Mouse (Mus musculus) limb, embryonic 11.5 days (tissue): ENCODE data around the gene Tbx20. TPM values are rescaled to one million over a fixed set of nuclear protein-coding genes. Genes with fewer than 3 reads are reported as not detected.

Source experiments
- ATAC-seq: fragments of 200-750 bp; cut with Nextera tagmentation; 2 replicates; pipeline ENCODE4 v1.8.0; 2017; ENCODE audit warnings: low read depth; ENCODE audit not compliant: insufficient number of reproducible peaks, low FRiP score, low TSS enrichment
- DNase-seq: peaks from one replicate; pipeline ENCODE4 v3.0.0-alpha.2; 2015; ENCODE audit warnings: low spot score
- H3K27ac ChIP-seq: fragments of 300-500 bp; sonication (generic); replicated peaks from 2 replicates; pipeline ENCODE4 v1.5.1; 2014; ENCODE audit warnings: low read depth, mild to moderate bottlenecking, low read length
- H3K27me3 ChIP-seq: fragments of 300-500 bp; sonication (generic); 2 replicates; pipeline ENCODE4 v1.6.1; 2014; ENCODE audit warnings: mild to moderate bottlenecking, low read length, mixed read lengths; ENCODE audit not compliant: control insufficient read depth, insufficient read depth
- H3K36me3 ChIP-seq: fragments of 300-500 bp; sonication (generic); 2 replicates; pipeline ENCODE4 v1.6.1; 2014; ENCODE audit warnings: mild to moderate bottlenecking, low read length, moderate library complexity, mixed read lengths; ENCODE audit not compliant: control insufficient read depth, insufficient read depth
- H3K4me1 ChIP-seq: fragments of 300-500 bp; sonication (generic); 2 replicates; pipeline ENCODE4 v1.6.1; 2014; ENCODE audit warnings: low read length, mixed read lengths; ENCODE audit not compliant: control insufficient read depth, insufficient read depth
- H3K4me2 ChIP-seq: fragments of 300-500 bp; sonication (generic); 2 replicates; pipeline ENCODE4 v1.6.1; 2014; ENCODE audit warnings: low read depth, mild to moderate bottlenecking, moderate library complexity; ENCODE audit not compliant: severe bottlenecking
- H3K4me3 ChIP-seq: fragments of 300-500 bp; sonication (generic); 2 replicates; pipeline ENCODE4 v1.5.1; 2014; ENCODE audit warnings: low read depth, low read length
- H3K9ac ChIP-seq: fragments of 300-500 bp; sonication (generic); 2 replicates; pipeline ENCODE4 v1.6.1; 2014; ENCODE audit warnings: mild to moderate bottlenecking, low read length
- H3K9me3 ChIP-seq: fragments of 300-500 bp; sonication (generic); 2 replicates; pipeline ENCODE4 v1.6.1; 2016; ENCODE audit warnings: low read length; ENCODE audit not compliant: control insufficient read depth
- WGBS: fragments of 180-500 bp; shearing (Covaris S2); extraction: QIAGEN DNeasy Blood & Tissue Kit; methylation state at CpG from one replicate; pipeline ENCODE4 v1.1.7; 2014; 5-methylcytosine and 5-hydroxymethylcytosine counted together
- polyA plus RNA-seq: library from polyadenylated mRNA; unstranded; fragments of >200 nt; fragmentation: Nextera tagmentation; extraction: Ambion mirVana; gene quantifications from 2 replicates; pipeline ENCODE4 v1.2.1, GENCODE M21; 2014

The Tbx20 gene
- polyA plus RNA-seq, 1 experiment from 2014 or later = 0.09 TPM

DNA sequence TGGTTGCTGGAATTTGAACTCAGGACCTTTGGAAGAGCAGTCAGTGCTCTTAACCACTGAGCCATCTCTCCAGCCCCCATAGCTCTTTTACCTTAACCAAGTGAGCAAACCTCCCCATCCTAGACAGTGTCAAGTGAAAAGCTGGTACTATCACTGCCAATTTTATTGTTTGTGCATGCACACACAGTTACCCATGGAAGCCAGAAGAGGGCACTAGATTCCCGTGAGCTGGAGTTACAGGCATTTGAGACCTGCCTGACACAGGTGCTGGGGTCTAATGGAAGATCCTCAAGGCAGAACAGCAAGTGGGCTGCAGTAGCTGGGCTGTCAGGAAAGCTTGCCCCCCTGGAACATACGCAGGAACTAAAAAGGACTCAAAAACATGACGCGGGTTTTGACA lies 13.6 kb downstream of the Tbx20 start:
- Histone ChIP-seq H3K9ac (no peak overlapping the region), H3K36me3 (no peaks in the 10 kb centered on the region), H3K27ac (no peak overlapping the region), H3K9me3 (no peaks in the 10 kb centered on the region), H3K27me3 (no peaks in the 10 kb centered on the region), H3K4me2 (no peak overlapping the region), H3K4me1 (no peaks in the 10 kb centered on the region), H3K4me3 (no peak overlapping the region)
- DNase-seq = no peak
- whole genome bisulfite sequencing = 24% methylated on average over 4 of the region's 4 CpGs
- 0 out of 2 replicates have a peak, but pooled peaks have one; percentile 60 for ATAC-seq

DNA sequence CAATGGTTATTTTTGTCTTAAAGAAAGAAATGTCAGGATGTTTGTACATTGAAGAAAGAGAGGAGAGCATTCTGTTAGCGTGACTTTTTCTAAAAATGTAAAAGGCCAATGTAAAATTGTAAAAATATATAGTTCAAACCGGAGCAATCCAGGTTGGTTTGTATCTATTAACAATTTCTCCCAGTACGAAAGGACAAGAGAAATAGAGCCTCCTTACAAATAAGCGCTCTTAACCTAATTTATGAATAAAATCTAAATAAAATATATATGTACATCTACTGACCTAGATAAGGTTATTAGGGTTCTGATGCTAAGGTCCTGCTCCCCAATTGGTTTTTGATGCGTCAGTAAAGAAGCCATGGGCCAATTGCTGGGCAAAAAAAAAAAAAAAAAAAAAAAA lies 29.1 kb downstream of the Tbx20 start:
- no peak overlapping the region for H3K9ac ChIP-seq
- DNase-seq (no peak), ATAC-seq (no peak)
- no peaks in the 10 kb centered on the region for H3K9me3 ChIP-seq
- H3K27ac ChIP-seq = no peak overlapping the region
- no peaks in the 10 kb centered on the region for H3K36me3 ChIP-seq
- WGBS = 91% methylated on average over 5 of the region's 5 CpGs
- no peaks in the 10 kb centered on the region for H3K4me1 ChIP-seq
- no peaks in the 10 kb centered on the region for H3K27me3 ChIP-seq
- H3K4me3 ChIP-seq = no peak overlapping the region
- H3K4me2 ChIP-seq = no peak overlapping the region

DNA sequence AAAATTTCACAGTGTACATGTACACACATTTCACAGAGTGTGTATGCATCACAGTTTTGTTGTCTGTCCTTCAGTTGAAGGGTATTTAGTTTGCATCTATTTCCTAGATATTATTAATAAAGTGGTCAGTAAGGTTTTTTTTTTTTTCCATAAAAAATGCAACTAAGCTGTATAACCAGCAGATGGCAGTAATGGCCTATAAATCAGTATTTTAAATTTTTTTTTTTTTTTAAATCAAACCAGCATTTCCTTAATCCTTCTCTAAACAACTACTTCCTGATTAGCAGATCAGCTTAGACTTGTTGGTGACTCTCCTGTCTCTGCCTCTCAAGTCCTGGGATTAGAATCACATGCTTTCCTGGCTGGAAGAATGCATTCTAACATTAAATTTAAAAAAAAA lies 72.9 kb downstream of the Tbx20 start:
- Histone ChIP-seq H3K27ac (no peak overlapping the region), H3K4me3 (no peak overlapping the region), H3K9me3 (no peaks in the 10 kb centered on the region), H3K9ac (no peak overlapping the region), H3K36me3 (no peaks in the 10 kb centered on the region), H3K4me2 (no peak overlapping the region), H3K4me1 (no peaks in the 10 kb centered on the region), H3K27me3 (no peaks in the 10 kb centered on the region)
- ATAC-seq = no peak
- DNase-seq = no peak

DNA sequence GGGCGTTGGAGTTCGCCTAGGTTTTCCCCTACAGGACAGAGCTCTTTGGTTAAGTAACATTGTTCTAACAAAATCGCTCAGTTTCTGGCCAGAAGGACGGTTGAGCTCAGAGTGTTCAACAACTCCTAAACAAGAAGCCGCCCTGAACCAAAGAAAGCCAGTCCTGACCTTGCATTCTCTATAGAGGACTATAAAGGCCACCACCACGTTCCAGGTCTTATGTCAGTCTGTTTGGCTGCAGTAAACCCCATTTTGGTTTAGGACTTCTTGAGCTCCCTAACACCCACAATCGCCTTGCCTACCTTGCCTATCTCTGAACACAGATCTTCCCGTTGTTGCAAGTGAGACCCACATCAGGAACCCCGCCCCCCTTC lies 77.7 kb downstream of the Tbx20 start:
- H3K9me3 ChIP-seq = no peaks in the 10 kb centered on the region
- H3K4me3 ChIP-seq = peak overlapping the region; percentile 38
- H3K27ac ChIP-seq = no peak overlapping the region
- H3K36me3 ChIP-seq = no peaks in the 10 kb centered on the region
- whole genome bisulfite sequencing = 12% methylated on average over 9 of the region's 9 CpGs
- H3K4me1 ChIP-seq = no peaks in the 10 kb centered on the region
- H3K9ac ChIP-seq = peak overlapping the region; percentile 59; the same call in 1 of the 2 replicates
- DNase-seq (no peak), ATAC-seq (no peak)
- 0 out of 2 replicates have a peak, but pooled peaks cover 3% of the 10 kb centered on the region for H3K27me3 ChIP-seq
- peak overlapping the region; percentile 93 for H3K4me2 ChIP-seq

DNA sequence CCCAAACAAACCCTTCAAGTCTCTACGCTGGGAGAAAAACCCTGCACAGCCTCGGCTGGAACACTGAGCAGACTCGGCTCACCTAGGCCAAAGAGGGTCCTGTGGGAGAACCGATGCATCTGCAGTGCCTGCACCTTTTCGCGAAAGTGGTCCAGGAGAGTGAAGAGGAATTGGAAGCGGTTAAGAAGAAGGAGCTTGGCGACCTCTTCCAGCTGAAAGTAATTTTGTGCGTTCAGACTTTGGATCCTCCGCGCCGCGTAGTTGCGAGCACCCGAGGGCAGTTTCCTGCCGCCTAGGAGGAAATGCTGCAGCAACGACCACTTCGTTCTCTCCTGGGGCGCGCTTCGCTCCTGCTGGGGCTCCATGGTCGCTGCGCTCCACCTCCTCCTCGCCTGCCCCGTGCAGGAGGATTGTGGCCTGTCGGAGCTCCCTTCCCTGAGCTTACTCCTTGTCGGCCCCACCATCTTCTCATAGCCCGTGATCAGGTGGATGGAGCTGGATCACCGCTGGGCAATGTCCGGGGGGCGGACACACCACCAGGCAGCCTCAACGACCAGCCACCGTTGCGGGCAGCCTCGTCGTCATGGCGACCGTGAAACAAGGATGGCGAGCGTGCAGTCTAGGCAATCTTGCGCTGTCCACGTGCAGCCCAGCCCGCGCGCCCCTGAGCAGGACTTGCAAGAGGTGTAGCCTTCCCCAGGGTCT lies 78.3 kb downstream of the Tbx20 start, which contains the start of gene Dpy19l2:
TSS of gene Dpy19l2 (minus strand) at position 594 of the 705 bp plus-strand sequence.
- Histone ChIP-seq H3K9me3 (no peaks in the 10 kb centered on the region), H3K36me3 (no peaks in the 10 kb centered on the region), H3K4me1 (no peaks in the 10 kb centered on the region), H3K9ac (peak within 1 kb of the TSS; percentile 59), H3K4me2 (peak within 1 kb of the TSS; percentile 93), H3K27me3 (0 out of 2 replicates have a peak, but pooled peaks cover 3% of the 10 kb centered on the region), H3K27ac (no peak within 1 kb of the TSS), H3K4me3 (peak within 1 kb of the TSS; percentile 38)
- ATAC-seq (peak; percentile 89), DNase-seq (peak; percentile 80)
- WGBS = under 1% methylated on average over 45 of the region's 45 CpGs

Other genes starting within 250 kb of the Tbx20 start
- gene Cypt4, start 149.1 kb downstream of the Tbx20 start, polyA plus RNA-seq = not detected in 2 replicates
- 0.10 and 0.19 TPM in 2 replicates for gene Dpy19l2, start 78.0 kb downstream of the Tbx20 start, polyA plus RNA-seq